Mouse (Mus musculus): ENCODE data around the gene Olfr380. TPM values are rescaled to one million over a fixed set of nuclear protein-coding genes. Genes with fewer than 3 reads are reported as not detected.

Gene Olfr380
- not detected for total RNA-seq (2022)

DNA sequence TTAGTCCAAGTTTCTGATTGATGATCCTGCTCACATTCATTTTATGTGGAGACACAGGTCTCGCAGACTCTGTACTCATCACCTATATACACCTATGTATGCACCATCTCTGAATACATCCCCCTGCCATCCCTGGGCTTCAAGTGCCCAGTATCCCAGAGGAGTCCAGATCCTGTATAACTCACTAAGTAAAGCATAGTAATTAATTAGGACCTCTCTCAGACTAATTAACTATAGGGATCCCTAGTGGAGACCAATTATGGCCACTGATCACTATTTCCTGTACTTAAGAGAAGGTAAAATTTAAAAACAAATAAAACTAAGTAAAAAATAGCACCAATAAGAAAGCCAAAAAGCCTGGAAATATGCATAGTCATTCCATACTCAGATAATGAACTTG is at the start of gene Olfr380:
Gene Olfr380 (minus strand): TSS at position 101 of the 400 bp plus-strand sequence.
- no peak for DNase-seq (ENCODE audit: low spot score)

DNA sequence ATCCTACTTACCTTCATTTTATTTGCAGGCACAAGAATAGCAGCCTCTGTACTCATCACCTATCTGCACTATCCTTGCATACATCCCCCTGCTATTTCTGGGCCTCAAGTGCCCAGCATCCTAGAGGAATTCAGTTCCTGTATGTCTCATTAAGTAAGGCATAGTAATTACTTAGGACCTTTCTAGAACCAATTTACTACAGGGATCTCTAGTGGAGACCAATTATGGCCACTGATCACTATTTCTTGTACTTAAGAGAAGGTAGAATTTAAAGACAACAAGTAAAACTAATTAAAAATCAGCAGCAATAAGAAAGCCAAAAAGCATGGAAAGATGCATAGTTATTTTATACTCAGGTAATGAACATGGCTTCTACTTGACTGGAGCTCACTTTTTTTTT is 34.2 kb upstream of the Olfr380 start, which contains the start of gene Olfr381:
Gene Olfr381 (minus strand): TSS at position 101 of the 400 bp plus-strand sequence.
- DNase-seq (ENCODE audit: low spot score) = no peak

DNA sequence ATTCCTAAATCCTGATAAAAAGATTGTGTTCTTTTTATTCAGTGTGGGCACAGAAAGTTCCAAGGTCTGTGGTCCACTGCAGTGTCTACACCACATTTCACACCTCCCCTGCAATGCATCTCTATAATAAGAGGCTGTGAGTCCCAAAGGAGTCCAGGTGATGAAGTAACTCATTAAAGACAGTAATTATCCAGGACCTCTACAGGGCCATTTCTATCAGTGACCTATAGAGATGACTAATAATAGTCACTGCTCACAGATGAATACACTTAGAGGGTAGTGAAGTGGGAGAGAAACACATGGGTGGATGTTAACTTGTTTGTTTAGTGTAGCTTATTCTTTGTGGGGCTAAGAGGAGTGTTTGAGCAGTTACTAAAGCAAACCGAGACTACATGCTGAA is 28.9 kb downstream of the Olfr380 start, which contains the start of gene Olfr378:
Gene Olfr378 (minus strand): TSS at position 101 of the 400 bp plus-strand sequence.
- DNase-seq (ENCODE audit: low spot score) = no peak

Other genes starting within 250 kb of the Olfr380 start
- gene Trpv1, start 223.2 kb downstream of the Olfr380 start, total RNA-seq (2022) = under 1 TPM in 1 of 4 experiments, not detected in 3; 0.09 TPM
- gene Trpv3, start 190.1 kb downstream of the Olfr380 start, total RNA-seq (2022) = under 1 TPM in 2 of 4 experiments, not detected in 2; 0.06 TPM
- gene Aspa, start 127.9 kb downstream of the Olfr380 start, total RNA-seq (2022) = 1 to 10 TPM; 2.5 to 3.4 (median 2.8) TPM
- not detected for gene Gm49340, start 127.8 kb downstream of the Olfr380 start, total RNA-seq (2022)
- gene Spata22, start 127.8 kb downstream of the Olfr380 start, total RNA-seq (2022) = not detected
- gene Olfr20, start 106.7 kb downstream of the Olfr380 start, total RNA-seq (2022) = not detected
- gene Olfr376, start 86.3 kb downstream of the Olfr380 start, total RNA-seq (2022) = not detected
- not detected for gene Olfr1, start 57.9 kb downstream of the Olfr380 start, total RNA-seq (2022)
- gene Olfr378, start 29.0 kb downstream of the Olfr380 start, total RNA-seq (2022) = not detected
- gene Olfr381, start 34.1 kb upstream of the Olfr380 start, total RNA-seq (2022) = not detected
- gene Olfr382, start 59.7 kb upstream of the Olfr380 start, total RNA-seq (2022) = not detected
- gene Olfr385, start 135.5 kb upstream of the Olfr380 start, total RNA-seq (2022) = not detected
- not detected for gene Olfr384, start 141.1 kb upstream of the Olfr380 start, total RNA-seq (2022)
- gene Zfp735, start 231.3 kb upstream of the Olfr380 start, total RNA-seq (2022) = not detected

All from heart, adult 8-10 months (tissue).